Mouse (Mus musculus) small intestine, adult 2 months (tissue): ENCODE results near the gene Spout1.

Experiments used
- CTCF ChIP-seq: fragments of 200-500 bp; IDR thresholded peaks from 2 replicates; pipeline ENCODE4 v1.5.1; 2012; ENCODE audit warnings: low read depth, mild to moderate bottlenecking, control low read depth, inconsistent platforms, low read length, moderate library complexity, mixed read lengths; ENCODE audit not compliant: insufficient replicate concordance, insufficient read length; ENCODE audit errors: extremely low read depth
- POLR2A ChIP-seq: fragments of 200-500 bp; IDR thresholded peaks from 2 replicates; pipeline ENCODE4 v1.6.1; 2012; ENCODE audit warnings: low read depth, mild to moderate bottlenecking, control low read depth, inconsistent platforms, low read length, moderate library complexity

DNA sequence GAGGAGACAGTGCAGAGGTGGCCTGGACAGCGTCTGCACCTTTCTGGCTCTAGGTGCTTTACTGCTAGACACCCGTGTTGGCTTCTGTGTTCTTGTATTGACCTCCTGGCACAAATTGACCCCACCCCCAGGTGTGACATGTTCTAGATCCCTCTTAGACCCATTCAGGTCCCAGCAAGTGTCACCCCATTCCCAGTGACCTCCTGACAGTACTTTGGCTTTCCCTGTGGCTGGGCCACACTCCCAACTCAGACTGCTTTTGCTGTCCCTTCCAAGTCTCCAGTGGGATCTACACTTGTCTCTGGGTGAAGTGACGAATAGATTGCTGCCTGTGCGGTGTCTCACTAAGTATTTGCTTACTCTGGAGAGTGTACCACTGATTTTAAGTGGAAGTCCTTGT, 29.1 kb upstream of the Spout1 start:
- no peak for TF ChIP-seq CTCF
- TF ChIP-seq POLR2A, result no peak
